Mouse (Mus musculus) liver, adult 2 months (tissue): Measurements from ENCODE around the gene Olfr329-ps.

ENCODE experiments used
- CTCF ChIP-seq: fragments of 200-500 bp; IDR thresholded peaks from 2 replicates; pipeline ENCODE4 v1.5.1; 2011; ENCODE audit warnings: low read depth, low read length, control low read depth
- POLR2A ChIP-seq: fragments of 200-500 bp; IDR thresholded peaks from 2 replicates; pipeline ENCODE4 v1.6.1; 2011; ENCODE audit warnings: low read length, control low read depth; ENCODE audit not compliant: insufficient read depth; ENCODE audit errors: extremely low read depth

DNA sequence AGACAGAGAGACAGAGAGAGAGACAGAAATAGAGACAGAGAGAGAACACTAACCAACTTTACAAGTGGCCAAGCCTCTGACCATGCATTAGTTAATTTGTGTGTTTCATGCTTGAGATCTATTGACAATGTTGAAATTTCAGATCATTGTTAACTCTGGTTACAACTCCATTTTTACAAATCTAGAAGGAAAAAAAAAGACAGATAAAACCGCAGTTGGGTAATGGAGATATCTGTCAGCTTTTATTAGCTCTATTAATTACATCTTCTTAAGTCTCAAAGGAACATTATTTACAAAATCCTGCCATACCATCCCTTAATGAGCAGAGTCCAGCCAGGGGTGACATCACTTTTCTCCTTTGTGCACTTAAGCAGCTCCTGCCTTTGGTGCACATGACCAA, 31.2 kb upstream of the Olfr329-ps start, which contains the start of gene Olfr325:
- TF ChIP-seq CTCF: no peak
- no peak for TF ChIP-seq POLR2A
